Mouse (Mus musculus): ENCODE measurements at regions not wholly inside any gene's neighbourhood (a gene's known extent, or its start where the extent isn't known, plus 50 kb on each side); places are given as distances from the start of the nearest gene placed in this dataset.

GRCm38 (mm10) chr2:128465214-128465984 is 125.6 kb upstream of the Spdye4c start (continued):
- TF ChIP-seq KAT2A (IDR thresholded peaks at IDR 0.05; ENCODE audit: insufficient replicate concordance, low read length) (no peak), CTCF (conservative IDR thresholded peaks at IDR 0.05 in 1 of 2, IDR thresholded peaks at IDR 0.05 in 1 of 2; ENCODE audit: low read depth in 2 of 2, low read length in 2 of 2) (no peak), CHD2 (IDR thresholded peaks at IDR 0.05; ENCODE audit: low read length) (no peak), PAX5 (IDR thresholded peaks at IDR 0.05; ENCODE audit: low read length) (no peak), EP300 (IDR thresholded peaks at IDR 0.05; ENCODE audit: low read length) (peak; percentile 47; the same call in 1 of the 2 replicates), TBP (conservative IDR thresholded peaks at IDR 0.05; ENCODE audit: low read depth, low read length) (no peak), HCFC1 (IDR thresholded peaks at IDR 0.05; ENCODE audit: low read depth, low read length) (no peak), ETS1 (conservative IDR thresholded peaks at IDR 0.05; ENCODE audit: low read depth, low read length) (no peak), USF1 (IDR thresholded peaks at IDR 0.05; ENCODE audit: low read depth, low read length) (no peak), ZKSCAN1 (IDR thresholded peaks at IDR 0.05; ENCODE audit: borderline replicate concordance, low read depth, low read length) (no peak), BHLHE40 (IDR thresholded peaks at IDR 0.05; ENCODE audit: low read depth, low read length) (no peak), E2F4 (IDR thresholded peaks at IDR 0.05; ENCODE audit: insufficient replicate concordance, low read depth, low read length) (no peak), JUN (IDR thresholded peaks at IDR 0.05; ENCODE audit: insufficient read depth, low read depth, low read length) (no peak)

- dilution Hi-C loops (cut with MboI; ENCODE audit: extremely low pct_ligation_motif_present, extremely low pct_unique_long_range_greater_than_20kb, low sequenced_read_pairs) (no loop called here), in situ Hi-C loops (cut with MboI; ENCODE audit: low pct_ligation_motif_present, low pct_unique_long_range_greater_than_20kb, low sequenced_read_pairs) (no loop called here)
- Histone ChIP-seq H3K4me3 (replicated peaks in 1 of 3; ENCODE audit: low read depth in 2 of 3, low read length in 2 of 3, poor library complexity in 1 of 3) (no peak overlapping the region), H3K4me1 (ENCODE audit: control insufficient read depth in 1 of 2, insufficient read depth in 2 of 2) (peaks cover 17 to 41% of the 10 kb centered on the region in 2 experiments), H3K27me3 (replicated peaks) (no peaks in the 10 kb centered on the region), H3K9ac (ENCODE audit: insufficient read depth, low read depth) (no peak overlapping the region), H3K4me2 (ENCODE audit: insufficient read depth, low read depth, poor library complexity, severe bottlenecking) (no peak overlapping the region), H3K36me3 (replicated peaks in 1 of 2; ENCODE audit: control insufficient read depth in 1 of 2, insufficient read depth in 1 of 2, low read length in 1 of 2) (no peaks in the 10 kb centered on the region), H3K79me2 (replicated peaks; ENCODE audit: control insufficient read depth, extremely low read depth, insufficient read depth, poor library complexity, severe bottlenecking) (no peaks in the 10 kb centered on the region), H3K9me3 (replicated peaks; ENCODE audit: low read length) (no peaks in the 10 kb centered on the region), H3K27ac (ENCODE audit: insufficient read depth, low read depth) (no peak overlapping the region)
- no peak for TF ChIP-seq CHD2 (IDR thresholded peaks at IDR 0.05; ENCODE audit: low read length)
- no peak for DNase-seq (ENCODE audit: extremely low read depth)
Measured at GRCm38 (mm10) chr2:128467490-128468245, 123.3 kb upstream of the Spdye4c start.

- dilution Hi-C loops (cut with MboI; ENCODE audit: extremely low pct_ligation_motif_present, extremely low pct_unique_long_range_greater_than_20kb, low sequenced_read_pairs) (no loop called here), in situ Hi-C loops (cut with MboI; ENCODE audit: low pct_ligation_motif_present, low pct_unique_long_range_greater_than_20kb, low sequenced_read_pairs) (no loop called here)
- Histone ChIP-seq H3K4me3 (replicated peaks in 1 of 3; ENCODE audit: low read depth in 2 of 3, low read length in 2 of 3, poor library complexity in 1 of 3) (no peak overlapping the region), H3K4me2 (ENCODE audit: insufficient read depth, low read depth, poor library complexity, severe bottlenecking) (no peak overlapping the region), H3K4me1 (ENCODE audit: control insufficient read depth in 1 of 2, insufficient read depth in 2 of 2) (peaks cover 17 to 41% of the 10 kb centered on the region in 2 experiments), H3K79me2 (replicated peaks; ENCODE audit: control insufficient read depth, extremely low read depth, insufficient read depth, poor library complexity, severe bottlenecking) (no peaks in the 10 kb centered on the region), H3K9me3 (replicated peaks; ENCODE audit: low read length) (no peaks in the 10 kb centered on the region), H3K36me3 (replicated peaks in 1 of 2; ENCODE audit: control insufficient read depth in 1 of 2, insufficient read depth in 1 of 2, low read length in 1 of 2) (no peaks in the 10 kb centered on the region), H3K27ac (ENCODE audit: insufficient read depth, low read depth) (no peak overlapping the region), H3K9ac (ENCODE audit: insufficient read depth, low read depth) (no peak overlapping the region), H3K27me3 (replicated peaks) (no peaks in the 10 kb centered on the region)
- no peak for DNase-seq (ENCODE audit: extremely low read depth)
- TF ChIP-seq GABPA (IDR thresholded peaks at IDR 0.05; ENCODE audit: insufficient replicate concordance, low read depth, low read length): no peak
Measured at GRCm38 (mm10) chr2:128468323-128468722, 122.7 kb upstream of the Spdye4c start.

Measured in CH12.LX (cell line).